Mouse (Mus musculus) right cerebral cortex, postnatal 25 days (tissue): ENCODE measurements around the gene Olfr952.

ENCODE experiments used
- DNase-seq: peaks from one replicate; pipeline ENCODE4 v3.0.0; 2022

The Olfr952 gene

DNA sequence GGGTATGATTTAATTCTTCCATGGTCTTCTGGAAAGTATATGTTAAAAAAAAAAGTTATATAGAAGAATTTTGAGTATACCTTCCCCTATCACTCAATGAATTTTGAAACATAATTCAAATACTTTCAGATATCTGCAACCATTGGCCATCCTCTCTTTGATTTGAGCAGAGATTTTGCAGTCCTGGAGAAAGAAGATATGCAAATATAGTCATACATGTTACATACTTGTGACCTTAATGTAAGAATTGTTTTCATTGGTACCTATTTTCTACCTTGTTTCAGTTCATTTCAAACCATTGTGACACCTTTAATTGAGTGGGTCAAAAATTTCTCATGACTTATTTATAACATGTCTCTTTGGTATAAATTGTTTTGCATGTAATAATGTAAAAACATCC is at the start of gene Olfr952:
Olfr952 (minus strand) TSS at position 101 of the 400 bp plus-strand sequence.
- no peak for DNase-seq

DNA sequence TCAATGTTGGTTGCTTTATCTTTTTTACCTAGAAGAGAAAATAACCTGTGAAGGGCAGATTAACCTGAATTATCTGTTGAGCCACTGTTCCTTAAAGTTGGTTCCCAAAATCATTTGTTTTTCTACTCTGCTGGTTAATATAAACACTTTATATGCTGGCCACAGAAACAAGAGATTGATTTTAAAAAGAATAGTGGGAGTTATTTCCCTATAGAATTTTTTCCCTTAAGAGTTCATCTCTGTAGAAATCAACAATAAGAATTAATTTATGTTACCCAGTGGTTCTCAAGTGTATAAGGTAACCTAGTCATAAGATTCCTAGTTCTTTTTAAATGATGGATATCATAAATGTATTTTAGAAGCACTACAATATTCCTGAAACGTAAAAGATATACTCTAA is 44.9 kb upstream of the Olfr952 start, which contains the start of gene Olfr955:
Olfr955 (minus strand) TSS at position 101 of the 400 bp plus-strand sequence.
- DNase-seq: no peak

DNA sequence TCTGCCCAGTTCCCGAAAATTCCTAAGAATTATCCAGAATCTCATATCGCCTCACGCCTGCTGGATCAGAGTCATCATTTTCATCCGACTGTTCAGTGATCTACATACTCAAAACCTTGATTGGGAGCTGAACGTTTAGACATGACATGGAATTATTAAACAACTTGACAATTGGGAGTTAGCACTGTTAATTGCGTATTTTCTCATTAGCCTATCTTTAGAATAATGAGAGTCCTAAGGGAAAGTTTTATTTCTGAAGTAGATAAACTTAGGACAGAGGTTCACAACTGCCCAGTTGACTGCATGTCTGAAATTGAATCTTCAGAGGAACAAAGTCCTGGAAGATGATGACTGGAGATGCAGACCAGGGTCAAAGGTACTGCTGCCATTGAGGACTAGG is 29.5 kb upstream of the Olfr952 start, which contains the start of gene Olfr954:
Olfr954 (plus strand) TSS at position 301 of the 400 bp plus-strand sequence.
- DNase-seq: no peak

DNA sequence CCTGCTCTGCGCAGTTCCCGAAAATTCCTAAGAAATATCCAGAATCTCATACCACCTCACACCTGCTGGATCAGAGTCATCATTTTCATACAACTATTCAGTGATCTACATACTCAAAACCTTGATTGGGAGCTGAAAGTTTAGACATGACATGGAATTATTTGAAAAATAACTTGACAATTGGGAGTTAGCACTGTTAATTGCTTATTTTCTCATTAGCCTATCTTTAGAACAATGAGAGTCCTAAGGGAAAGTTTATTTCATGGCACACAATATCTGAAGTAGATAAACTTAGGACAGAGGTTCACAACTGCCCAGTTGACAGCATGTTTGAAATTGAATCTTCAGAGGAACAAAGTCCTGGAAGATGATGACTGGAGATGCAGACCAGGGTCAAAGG is 39.8 kb downstream of the Olfr952 start, which contains the start of gene Olfr951:
Olfr951 (plus strand) TSS at position 301 of the 400 bp plus-strand sequence.
- no peak for DNase-seq
